Mouse (Mus musculus): ENCODE measurements around the gene Gm5089. TPM values are rescaled to one million over a fixed set of nuclear protein-coding genes. Genes with fewer than 3 reads are reported as not detected.

The Gm5089 gene
- polyA plus RNA-seq, 1 experiment, result not detected

- 27% methylated on average over 12 of the region's 12 CpGs for WGBS
- Histone ChIP-seq H3K27ac (ENCODE audit: insufficient read depth, low read depth, low read length) (no peak overlapping the region), H3K27me3 (replicated peaks; ENCODE audit: control insufficient read depth, insufficient read depth, low read length) (peaks cover 6% of the 10 kb centered on the region), H3K36me3 (ENCODE audit: control insufficient read depth, insufficient read depth, low read length) (no peaks in the 10 kb centered on the region), H3K4me3 (ENCODE audit: insufficient read depth, low read depth, low read length) (no peak overlapping the region), H3K4me1 (ENCODE audit: control insufficient read depth, insufficient read depth, low read length) (no peaks in the 10 kb centered on the region)
- TF ChIP-seq CTCF (conservative IDR thresholded peaks at IDR 0.05; ENCODE audit: insufficient read depth, insufficient read length, low read depth, low read length) (no peak), POLR2A (IDR thresholded peaks at IDR 0.05; ENCODE audit: low read depth, low read length) (no peak)
- DNase-seq, result no peak
Measured at GRCm38 (mm10) chr14:122453996-122454738, 3.3 kb upstream of the Gm5089 start.

GRCm38 (mm10) chr14:122453388-122453995 is 2.6 kb upstream of the Gm5089 start:
- H3K36me3 ChIP-seq (ENCODE audit: control insufficient read depth, insufficient read depth, low read length), result no peaks in the 10 kb centered on the region
- WGBS, result 12% methylated on average over 32 of the region's 32 CpGs
- DNase-seq, result no peak
- H3K27ac ChIP-seq (ENCODE audit: insufficient read depth, low read depth, low read length), result no peak overlapping the region
- H3K4me3 ChIP-seq (ENCODE audit: insufficient read depth, low read depth, low read length), result no peak overlapping the region
- no peaks in the 10 kb centered on the region for H3K4me1 ChIP-seq (ENCODE audit: control insufficient read depth, insufficient read depth, low read length)
- peaks cover 6% of the 10 kb centered on the region for H3K27me3 ChIP-seq (replicated peaks; ENCODE audit: control insufficient read depth, insufficient read depth, low read length)
- TF ChIP-seq POLR2A (IDR thresholded peaks at IDR 0.05; ENCODE audit: low read depth, low read length), result no peak
- TF ChIP-seq CTCF (conservative IDR thresholded peaks at IDR 0.05; ENCODE audit: insufficient read depth, insufficient read length, low read depth, low read length), result no peak

GRCm38 (mm10) chr14:122452701-122453387 is 1.9 kb upstream of the Gm5089 start:
- DNase-seq, result no peak
- no peak for TF ChIP-seq POLR2A (IDR thresholded peaks at IDR 0.05; ENCODE audit: low read depth, low read length)
- H3K27ac ChIP-seq (ENCODE audit: insufficient read depth, low read depth, low read length), result no peak overlapping the region
- H3K36me3 ChIP-seq (ENCODE audit: control insufficient read depth, insufficient read depth, low read length), result no peaks in the 10 kb centered on the region
- no peaks in the 10 kb centered on the region for H3K4me1 ChIP-seq (ENCODE audit: control insufficient read depth, insufficient read depth, low read length)
- WGBS, result 53% methylated on average over 13 of the region's 13 CpGs
- peaks cover 6% of the 10 kb centered on the region for H3K27me3 ChIP-seq (replicated peaks; ENCODE audit: control insufficient read depth, insufficient read depth, low read length)
- no peak overlapping the region for H3K4me3 ChIP-seq (ENCODE audit: insufficient read depth, low read depth, low read length)

GRCm38 (mm10) chr14:122451551-122452145 is 733 bp upstream of the Gm5089 start:
- no peak overlapping the region for H3K4me3 ChIP-seq (ENCODE audit: insufficient read depth, low read depth, low read length)
- WGBS, result 68% methylated on average over 5 of the region's 5 CpGs
- no peak for DNase-seq
- no peak for TF ChIP-seq CTCF (conservative IDR thresholded peaks at IDR 0.05; ENCODE audit: insufficient read depth, insufficient read length, low read depth, low read length)
- TF ChIP-seq POLR2A (IDR thresholded peaks at IDR 0.05; ENCODE audit: low read depth, low read length), result no peak
- H3K36me3 ChIP-seq (ENCODE audit: control insufficient read depth, insufficient read depth, low read length), result no peaks in the 10 kb centered on the region
- peaks cover 6% of the 10 kb centered on the region for H3K27me3 ChIP-seq (replicated peaks; ENCODE audit: control insufficient read depth, insufficient read depth, low read length)
- no peaks in the 10 kb centered on the region for H3K4me1 ChIP-seq (ENCODE audit: control insufficient read depth, insufficient read depth, low read length)
- no peak overlapping the region for H3K27ac ChIP-seq (ENCODE audit: insufficient read depth, low read depth, low read length)

GRCm38 (mm10) chr14:122449601-122450495 is 1.1 kb downstream of the Gm5089 start:
- no peak for DNase-seq
- H3K27me3 ChIP-seq (replicated peaks; ENCODE audit: control insufficient read depth, insufficient read depth, low read length), result peaks cover 6% of the 10 kb centered on the region
- no peaks in the 10 kb centered on the region for H3K36me3 ChIP-seq (ENCODE audit: control insufficient read depth, insufficient read depth, low read length)
- H3K4me3 ChIP-seq (ENCODE audit: insufficient read depth, low read depth, low read length), result no peak overlapping the region
- TF ChIP-seq CTCF (conservative IDR thresholded peaks at IDR 0.05; ENCODE audit: insufficient read depth, insufficient read length, low read depth, low read length) (no peak), POLR2A (IDR thresholded peaks at IDR 0.05; ENCODE audit: low read depth, low read length) (no peak)
- WGBS, result 14% methylated on average over 29 of the region's 29 CpGs
- H3K27ac ChIP-seq (ENCODE audit: insufficient read depth, low read depth, low read length), result no peak overlapping the region
- H3K4me1 ChIP-seq (ENCODE audit: control insufficient read depth, insufficient read depth, low read length), result no peaks in the 10 kb centered on the region

- no peaks in the 10 kb centered on the region for H3K36me3 ChIP-seq (ENCODE audit: control insufficient read depth, insufficient read depth, low read length)
- no peak overlapping the region for H3K27ac ChIP-seq (ENCODE audit: insufficient read depth, low read depth, low read length)
- TF ChIP-seq CTCF (conservative IDR thresholded peaks at IDR 0.05; ENCODE audit: insufficient read depth, insufficient read length, low read depth, low read length) (no peak), POLR2A (IDR thresholded peaks at IDR 0.05; ENCODE audit: low read depth, low read length) (no peak)
- H3K4me3 ChIP-seq (ENCODE audit: insufficient read depth, low read depth, low read length), result no peak overlapping the region
- no peaks in the 10 kb centered on the region; the same call in 1 of the 2 replicates for H3K27me3 ChIP-seq (replicated peaks; ENCODE audit: control insufficient read depth, insufficient read depth, low read length)
- DNase-seq, result no peak
- WGBS, result 66% methylated on average over 10 of the region's 10 CpGs
- no peaks in the 10 kb centered on the region for H3K4me1 ChIP-seq (ENCODE audit: control insufficient read depth, insufficient read depth, low read length)
Measured at GRCm38 (mm10) chr14:122436850-122437249, 14.1 kb downstream of the Gm5089 start.

Data from kidney, adult 2 months (tissue).